Mouse (Mus musculus) thymus, adult 2 months (tissue): ENCODE measurements around the gene Ehd2.

Source experiments
- CTCF ChIP-seq: fragments of 200-500 bp; IDR thresholded peaks from 2 replicates; pipeline ENCODE4 v1.5.1; 2012; ENCODE audit warnings: mild to moderate bottlenecking, control low read depth, low read length, moderate library complexity, borderline replicate concordance; ENCODE audit not compliant: control insufficient read depth, poor library complexity, insufficient read depth; ENCODE audit errors: extremely low read depth
- POLR2A ChIP-seq: fragments of 200-500 bp; IDR thresholded peaks from 2 replicates; pipeline ENCODE4 v1.6.1; 2012; ENCODE audit warnings: mild to moderate bottlenecking, low read length, control low read depth, moderate library complexity; ENCODE audit not compliant: control insufficient read depth, poor library complexity, insufficient read depth; ENCODE audit errors: extremely low read depth

- TF ChIP-seq CTCF (no peak), POLR2A (no peak)
Observed at GRCm38 (mm10) chr7:15914252-15914651, 53.1 kb downstream of the Ehd2 start.
